Mouse (Mus musculus) heart, adult 11 months (tissue): ENCODE measurements at regions not wholly inside any gene's neighbourhood (a gene's known extent, or its start where the extent isn't known, plus 50 kb on each side); places are given as distances from the start of the nearest gene placed in this dataset.
"Not testable (repeated sequence)": the region's sequence is repeated elsewhere in the genome, so short reads cannot be mapped to it uniquely, and the experiment has no call there.

ENCODE experiments used
- DNase-seq: peaks from one replicate; pipeline ENCODE4 v3.0.0; 2022

GRCm38 (mm10) chr3:124193331-124193730 lies 127.3 kb upstream of the Tram1l1 start:
- DNase-seq: not testable (repeated sequence)

DNA sequence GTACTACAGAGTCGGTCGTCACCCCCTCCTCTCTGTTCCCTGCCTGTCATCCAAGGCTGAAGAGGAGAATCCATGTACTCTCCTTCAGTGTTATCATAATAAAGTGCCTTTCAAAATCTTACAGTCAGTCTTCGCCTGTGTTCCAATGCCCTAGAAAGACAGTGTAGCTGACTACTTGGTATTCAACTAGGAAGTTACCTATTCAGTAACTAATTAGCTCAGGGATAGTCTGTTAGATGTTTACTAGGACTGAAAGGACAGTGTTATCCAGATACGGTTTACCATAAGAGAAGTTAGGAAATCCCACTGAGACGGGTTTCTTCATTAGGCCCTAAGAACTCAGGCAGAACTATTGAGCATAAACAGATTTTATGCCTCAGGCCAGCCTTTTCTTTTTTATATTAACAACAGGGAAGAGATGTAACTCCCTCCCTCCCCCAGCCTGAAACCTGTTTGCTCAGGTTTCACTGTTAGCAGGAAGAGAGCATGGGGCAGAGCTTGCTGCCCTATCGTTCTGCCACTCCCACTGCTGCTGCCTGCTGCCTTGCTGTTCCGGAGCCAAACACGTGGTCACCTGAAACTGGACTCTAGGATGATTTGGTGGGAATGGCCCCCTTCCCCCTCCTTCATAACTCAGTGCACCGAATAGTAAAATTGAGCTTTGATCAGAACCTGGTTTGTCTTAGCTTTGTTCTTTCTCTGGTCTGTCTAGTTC lies 120.3 kb upstream of the Tram1l1 start:
- DNase-seq: not testable (repeated sequence)

- DNase-seq: no peak
These were observed 103.5 kb upstream of the Tram1l1 start for GRCm38 (mm10) chr3:124217131-124217530.

DNA sequence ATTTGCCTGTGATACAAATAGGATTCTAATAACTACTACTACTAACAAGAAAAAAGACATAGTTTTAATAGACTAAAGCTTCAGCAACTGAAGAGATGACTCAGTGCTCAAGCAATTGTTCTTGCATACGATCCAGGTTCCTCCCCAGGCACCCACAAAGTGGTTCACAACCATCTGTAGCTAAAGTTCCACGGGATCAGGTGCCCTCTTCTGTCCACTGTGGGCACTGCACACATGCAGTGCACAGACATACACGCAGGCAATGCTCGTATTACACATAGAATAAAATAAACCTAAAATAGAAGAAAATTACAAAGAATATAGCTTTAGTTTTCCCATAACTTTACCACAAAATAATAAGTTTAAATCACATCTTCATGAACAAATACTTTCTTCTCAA lies 94.7 kb upstream of the Tram1l1 start:
- no peak for DNase-seq

DNA sequence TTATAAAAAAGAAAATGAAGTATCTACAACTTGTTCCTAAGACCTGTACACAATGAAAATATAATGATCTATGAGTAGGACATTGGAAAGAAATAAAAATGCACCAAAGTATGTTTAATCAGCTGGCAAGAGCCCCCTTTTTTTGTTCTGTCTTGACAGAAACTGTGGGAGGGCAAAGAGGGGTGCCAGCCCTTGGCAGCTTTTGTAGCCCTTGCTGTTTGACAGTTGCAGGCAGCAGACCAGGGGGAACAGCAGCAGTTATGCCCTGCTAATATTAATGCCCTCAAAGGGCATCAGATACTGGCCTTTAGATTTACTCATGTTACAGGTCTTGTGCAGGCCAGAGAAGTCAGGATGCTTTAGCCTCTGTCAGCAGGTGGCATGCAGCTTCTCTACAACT lies 93.0 kb upstream of the Tram1l1 start:
- DNase-seq: no peak

GRCm38 (mm10) chr3:124240936-124241733 lies 79.5 kb upstream of the Tram1l1 start:
- DNase-seq: no peak

GRCm38 (mm10) chr3:124241734-124242006 lies 79.0 kb upstream of the Tram1l1 start:
- no peak for DNase-seq

DNA sequence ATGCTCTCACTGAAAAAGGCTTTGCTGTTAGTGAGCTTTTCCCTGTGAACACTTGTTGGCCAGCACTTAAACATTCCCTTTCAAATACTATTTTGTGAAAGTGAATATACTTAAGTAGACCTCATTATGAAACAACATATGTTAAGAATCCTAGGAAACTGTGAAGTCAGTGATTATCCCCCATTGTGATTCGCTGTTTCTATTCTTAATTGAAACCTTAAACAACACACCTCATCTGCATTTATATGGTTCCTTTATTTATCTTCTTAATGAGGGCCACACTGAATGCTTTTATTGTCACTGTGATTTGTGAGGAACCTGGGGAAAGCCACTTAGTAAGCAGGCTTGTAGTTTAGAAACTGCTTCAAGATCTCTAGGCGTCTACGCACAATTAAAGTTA lies 58.5 kb upstream of the Tram1l1 start:
- DNase-seq: no peak

DNA sequence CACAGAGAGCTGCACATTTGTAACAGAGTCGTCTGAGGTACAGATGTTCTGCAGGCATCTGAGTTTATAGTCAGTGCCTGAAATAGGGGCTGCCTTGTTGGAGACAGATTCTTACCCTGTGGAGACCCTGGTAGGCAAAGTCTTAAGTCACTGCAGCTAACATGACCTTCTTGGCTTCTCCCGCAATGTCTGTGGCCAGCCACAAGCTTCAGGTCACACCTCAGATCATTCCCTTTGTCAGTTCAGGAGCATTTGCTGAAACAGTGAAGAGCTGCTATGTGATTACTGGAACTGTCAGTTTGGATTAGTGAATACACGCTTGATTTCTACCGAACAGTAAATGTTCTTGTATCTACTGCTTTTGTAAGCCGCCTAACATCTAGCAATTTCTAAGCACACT lies 53.8 kb upstream of the Tram1l1 start:
- no peak for DNase-seq

DNA sequence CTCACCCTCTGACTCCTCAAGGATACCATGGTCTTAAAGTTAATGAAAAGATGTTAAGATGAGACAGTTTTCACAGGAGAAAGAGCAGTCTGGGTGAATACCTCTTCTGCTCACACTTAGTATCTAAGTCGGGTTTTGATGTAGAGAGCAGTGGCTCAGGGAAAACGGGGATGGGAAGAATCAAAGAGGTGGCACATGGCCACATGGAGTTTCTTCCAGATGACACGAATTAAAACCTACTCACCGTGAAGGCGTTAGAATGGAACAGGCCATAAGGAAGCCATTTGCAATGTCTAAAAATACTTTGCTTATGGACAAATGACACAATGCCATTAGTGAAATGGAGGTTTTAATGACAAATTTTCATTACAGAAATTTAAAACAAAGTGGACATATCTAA lies 50.1 kb upstream of the Tram1l1 start:
- no peak for DNase-seq
